Mouse (Mus musculus) liver, embryonic 18 days (tissue): Measurements from ENCODE around the gene Colca2. TPM values are rescaled to one million over a fixed set of nuclear protein-coding genes. Genes with fewer than 3 reads are reported as not detected.

ENCODE experiments used
- polyA plus RNA-seq: library from polyadenylated mRNA; depleted of rRNA; stranded (reverse); fragments of >200 nt; gene quantifications from 2 replicates; pipeline ENCODE4 v1.2.3, GENCODE M21; 2012; rRNA removed

Colca2 gene
- polyA plus RNA-seq, result 0.27 and 0.32 TPM in 2 replicates

GRCm38 (mm10) chr9:51278500-51279381, at the start of gene Colca2:
Gene Colca2, minus strand, starts transcription at chr9:51278569.

Other genes starting within 250 kb of the Colca2 start
- gene Btg4, start 217.7 kb downstream of the Colca2 start, polyA plus RNA-seq, result not detected in 2 replicates
- 0.60 and 0.75 TPM in 2 replicates for gene Layn, start 201.5 kb downstream of the Colca2 start, polyA plus RNA-seq
- not detected in 2 replicates for gene 4833427G06Rik, start 176.5 kb downstream of the Colca2 start, polyA plus RNA-seq
- 0.01 TPM in 2 replicates for gene Gm32742, start 113.1 kb downstream of the Colca2 start, polyA plus RNA-seq
- gene Pou2af1, start 64.9 kb downstream of the Colca2 start, polyA plus RNA-seq, result 6.9 and 10.2 TPM in 2 replicates
- gene 1810046K07Rik, start 50.3 kb upstream of the Colca2 start, polyA plus RNA-seq, result 0.43 and 0.94 TPM in 2 replicates